Mouse (Mus musculus): ENCODE data around the gene Slc16a2. TPM values are rescaled to one million over a fixed set of nuclear protein-coding genes. Genes with fewer than 3 reads are reported as not detected.

Gene Slc16a2
- 9.6 and 11.1 TPM in 2 replicates for polyA plus RNA-seq (2014; fragmentation: Nextera tagmentation; extraction: Ambion mirVana)

DNA sequence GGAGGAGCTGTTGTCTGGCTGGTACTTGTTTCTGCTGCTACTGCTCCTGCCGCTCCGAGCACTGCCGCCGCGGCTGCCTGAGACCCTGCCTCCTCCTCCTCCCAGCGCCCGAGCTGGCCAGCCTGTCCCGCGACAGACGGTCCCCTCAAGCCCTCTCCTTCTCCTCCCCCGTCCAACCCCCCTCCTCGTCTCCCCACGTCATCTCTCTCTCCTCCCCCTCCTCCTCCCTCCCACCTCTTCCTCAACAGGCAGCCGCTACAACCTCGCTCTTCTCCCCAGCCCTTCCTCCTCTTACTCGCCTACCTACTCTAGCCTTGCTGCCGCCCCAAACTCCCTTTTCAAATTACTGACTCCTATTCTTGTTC is at the start of gene Slc16a2:
Slc16a2 (minus strand) TSS at position 152 of the 365 bp plus-strand sequence.
- Histone ChIP-seq H3K36me3 (ENCODE audit: control insufficient read depth, insufficient read depth, low read length) (no peaks in the 10 kb centered on the region), H3K27me3 (replicated peaks; ENCODE audit: control insufficient read depth, insufficient read depth, low read length) (peaks cover 29% of the 10 kb centered on the region; the same call in 1 of the 2 replicates), H3K4me2 (ENCODE audit: low read length) (peak within 1 kb of the TSS; percentile 68), H3K9ac (ENCODE audit: low read length) (peak within 1 kb of the TSS; percentile 46), H3K4me1 (replicated peaks; ENCODE audit: control insufficient read depth, insufficient read depth, low read length) (no peaks in the 10 kb centered on the region), H3K4me3 (ENCODE audit: low read depth, low read length) (peak within 1 kb of the TSS; percentile 43), H3K27ac (ENCODE audit: low read depth) (peak within 1 kb of the TSS; percentile 71; the same call in 1 of the 2 replicates), H3K9me3 (ENCODE audit: control insufficient read depth, low read length) (no peaks in the 10 kb centered on the region)
- ATAC-seq (replicated peaks; ENCODE audit: low FRiP score, low TSS enrichment, low read depth), result peak; percentile 85
- peak; percentile 81 for DNase-seq (ENCODE audit: low spot score)
- 25% methylated on average over 17 of the region's 17 CpGs for WGBS

DNA sequence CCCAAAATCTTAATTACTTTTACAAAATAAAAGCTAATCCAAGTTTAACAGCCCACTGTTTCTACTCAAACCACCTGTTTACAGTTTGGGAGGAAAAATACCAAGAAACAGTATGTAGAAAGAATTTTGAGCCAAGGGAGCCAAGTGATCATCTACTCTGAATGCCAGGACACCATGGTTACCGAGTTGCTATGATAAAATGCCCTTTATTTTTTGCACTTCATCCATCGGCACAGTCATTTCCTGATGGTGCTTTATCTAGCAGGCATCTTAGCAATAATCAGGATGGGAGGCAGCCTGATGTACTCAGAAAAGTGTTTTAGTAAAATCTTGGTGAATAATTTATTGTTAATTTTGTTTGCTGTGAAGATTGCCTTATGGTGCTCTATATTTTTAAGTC is 41.7 kb upstream of the Slc16a2 start:
- Histone ChIP-seq H3K36me3 (ENCODE audit: control insufficient read depth, insufficient read depth, low read length) (no peaks in the 10 kb centered on the region), H3K9me3 (ENCODE audit: control insufficient read depth, low read length) (no peaks in the 10 kb centered on the region), H3K9ac (ENCODE audit: low read length) (no peak overlapping the region), H3K27ac (ENCODE audit: low read depth) (no peak overlapping the region), H3K4me1 (replicated peaks; ENCODE audit: control insufficient read depth, insufficient read depth, low read length) (no peaks in the 10 kb centered on the region), H3K4me2 (ENCODE audit: low read length) (no peak overlapping the region), H3K4me3 (ENCODE audit: low read depth, low read length) (no peak overlapping the region), H3K27me3 (replicated peaks; ENCODE audit: control insufficient read depth, insufficient read depth, low read length) (peaks cover 11% of the 10 kb centered on the region; the same call in 1 of the 2 replicates)
- WGBS, result 70% methylated on average over 2 of the region's 2 CpGs
- no peak for DNase-seq (ENCODE audit: low spot score)
- no peak for ATAC-seq (replicated peaks; ENCODE audit: low FRiP score, low TSS enrichment, low read depth)

DNA sequence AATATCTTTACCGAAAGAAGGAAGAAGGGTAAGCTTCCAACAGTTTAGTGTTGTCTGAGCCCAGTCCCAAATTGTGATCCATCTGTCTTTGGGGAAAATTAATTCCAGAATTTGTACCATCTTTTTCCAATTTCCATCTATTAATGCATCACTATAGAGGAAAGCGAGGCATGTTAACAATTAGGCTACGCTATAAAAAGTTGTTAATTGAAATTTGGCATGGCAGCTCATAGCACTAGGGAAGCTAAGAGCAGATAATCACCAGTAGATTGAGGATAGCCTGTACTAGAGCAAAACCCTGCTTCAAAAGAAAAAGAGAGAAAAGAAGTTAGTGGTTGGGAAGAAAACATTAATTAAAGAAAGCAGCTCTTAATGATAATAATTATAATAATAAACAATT is 41.1 kb upstream of the Slc16a2 start:
- Histone ChIP-seq H3K4me3 (ENCODE audit: low read depth, low read length) (no peak overlapping the region), H3K9me3 (ENCODE audit: control insufficient read depth, low read length) (no peaks in the 10 kb centered on the region), H3K36me3 (ENCODE audit: control insufficient read depth, insufficient read depth, low read length) (no peaks in the 10 kb centered on the region), H3K4me2 (ENCODE audit: low read length) (no peak overlapping the region), H3K27me3 (replicated peaks; ENCODE audit: control insufficient read depth, insufficient read depth, low read length) (peaks cover 11% of the 10 kb centered on the region; the same call in 1 of the 2 replicates), H3K4me1 (replicated peaks; ENCODE audit: control insufficient read depth, insufficient read depth, low read length) (no peaks in the 10 kb centered on the region), H3K9ac (ENCODE audit: low read length) (no peak overlapping the region), H3K27ac (ENCODE audit: low read depth) (no peak overlapping the region)
- ATAC-seq (replicated peaks; ENCODE audit: low FRiP score, low TSS enrichment, low read depth), result no peak
- WGBS, result 94% methylated on average over 3 of the region's 3 CpGs
- no peak for DNase-seq (ENCODE audit: low spot score)

DNA sequence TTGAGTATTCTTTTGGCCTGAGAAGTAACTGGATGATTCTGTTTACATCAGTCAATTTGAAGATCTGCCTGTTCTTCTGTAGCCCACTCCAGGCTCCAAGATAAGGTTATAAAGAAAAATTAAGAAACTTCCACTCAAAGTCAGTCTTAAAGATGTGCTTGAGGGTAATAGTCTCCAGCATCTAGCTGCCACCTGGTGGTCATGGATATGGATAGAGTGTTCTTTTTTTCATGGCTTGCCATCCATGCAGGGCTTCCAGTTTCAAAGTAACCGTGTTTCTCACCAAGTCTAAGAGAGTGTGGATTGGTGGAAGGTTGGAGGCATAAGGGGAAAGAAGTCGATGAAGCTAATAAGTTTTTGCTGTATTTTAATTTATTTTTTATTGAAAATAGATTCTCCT is 23.5 kb upstream of the Slc16a2 start:
- Histone ChIP-seq H3K36me3 (ENCODE audit: control insufficient read depth, insufficient read depth, low read length) (no peaks in the 10 kb centered on the region), H3K4me3 (ENCODE audit: low read depth, low read length) (no peak overlapping the region), H3K4me2 (ENCODE audit: low read length) (no peak overlapping the region), H3K27ac (ENCODE audit: low read depth) (no peak overlapping the region), H3K27me3 (replicated peaks; ENCODE audit: control insufficient read depth, insufficient read depth, low read length) (peaks cover 11% of the 10 kb centered on the region; the same call in 1 of the 2 replicates), H3K4me1 (replicated peaks; ENCODE audit: control insufficient read depth, insufficient read depth, low read length) (no peaks in the 10 kb centered on the region), H3K9me3 (ENCODE audit: control insufficient read depth, low read length) (no peaks in the 10 kb centered on the region), H3K9ac (ENCODE audit: low read length) (no peak overlapping the region)
- ATAC-seq (replicated peaks; ENCODE audit: low FRiP score, low TSS enrichment, low read depth), result no peak
- 40% methylated on average over 2 of the region's 2 CpGs for WGBS
- no peak for DNase-seq (ENCODE audit: low spot score)

DNA sequence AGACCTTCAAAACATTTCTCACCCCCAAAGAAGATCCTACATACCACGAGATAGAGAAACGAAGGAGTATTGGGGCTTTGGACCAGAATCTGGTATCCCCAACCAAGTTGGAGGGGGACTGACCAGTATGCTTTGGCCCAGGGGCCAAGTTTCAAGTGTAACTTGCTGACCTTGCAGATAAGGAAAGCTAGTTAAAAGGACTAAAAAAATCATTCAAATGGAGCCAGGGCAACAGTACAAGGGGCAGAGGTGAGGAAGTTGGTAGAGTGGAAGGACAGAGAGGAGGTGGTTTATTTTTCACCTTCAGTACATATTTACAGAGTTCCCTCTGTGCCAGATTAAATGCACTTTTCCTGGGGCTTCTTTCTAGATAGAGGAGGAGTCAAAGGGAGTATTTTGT is 7.1 kb upstream of the Slc16a2 start:
- no peaks in the 10 kb centered on the region for H3K4me1 ChIP-seq (replicated peaks; ENCODE audit: control insufficient read depth, insufficient read depth, low read length)
- ATAC-seq (replicated peaks; ENCODE audit: low FRiP score, low TSS enrichment, low read depth), result no peak
- H3K9ac ChIP-seq (ENCODE audit: low read length), result no peak overlapping the region
- no peak for DNase-seq (ENCODE audit: low spot score)
- no peaks in the 10 kb centered on the region for H3K9me3 ChIP-seq (ENCODE audit: control insufficient read depth, low read length)
- H3K4me3 ChIP-seq (ENCODE audit: low read depth, low read length), result no peak overlapping the region
- H3K36me3 ChIP-seq (ENCODE audit: control insufficient read depth, insufficient read depth, low read length), result no peaks in the 10 kb centered on the region
- H3K4me2 ChIP-seq (ENCODE audit: low read length), result no peak overlapping the region
- WGBS, result 96% methylated on average over 2 of the region's 2 CpGs
- H3K27ac ChIP-seq (ENCODE audit: low read depth), result no peak overlapping the region
- peaks cover 4% of the 10 kb centered on the region; the same call in 1 of the 2 replicates for H3K27me3 ChIP-seq (replicated peaks; ENCODE audit: control insufficient read depth, insufficient read depth, low read length)

DNA sequence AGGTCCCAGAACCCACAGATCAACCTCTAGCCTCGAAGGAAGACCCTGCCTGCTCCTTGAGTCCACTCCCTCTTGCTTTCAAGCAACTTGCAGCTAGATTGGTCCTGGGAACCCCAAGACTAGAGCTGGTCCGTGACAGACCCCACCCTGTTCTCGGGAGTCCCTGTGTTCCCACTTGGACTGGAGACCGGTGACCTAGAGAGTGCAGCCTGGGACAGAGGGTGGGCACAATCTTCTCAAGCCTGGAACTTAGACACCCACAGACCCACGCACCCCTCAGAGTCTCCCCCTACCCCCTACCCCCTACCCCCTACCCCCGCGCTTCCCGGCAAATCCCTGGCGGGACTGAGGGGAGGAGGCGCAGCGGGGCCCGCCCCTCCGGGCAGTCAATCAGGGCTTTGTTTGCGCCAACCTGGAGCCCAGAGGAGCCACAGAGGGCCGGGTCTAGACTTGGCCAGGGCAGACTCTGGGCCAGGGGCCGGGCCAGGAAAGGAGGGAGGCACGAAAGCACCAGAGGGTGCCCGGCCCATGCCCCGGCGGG is 558 bp upstream of the Slc16a2 start:
- ATAC-seq (replicated peaks; ENCODE audit: low FRiP score, low TSS enrichment, low read depth) (peak; percentile 51), DNase-seq (ENCODE audit: low spot score) (peak; percentile 61)
- H3K4me3 ChIP-seq (ENCODE audit: low read depth, low read length), result peak overlapping the region; percentile 43
- H3K9me3 ChIP-seq (ENCODE audit: control insufficient read depth, low read length), result no peaks in the 10 kb centered on the region
- H3K27ac ChIP-seq (ENCODE audit: low read depth), result peak overlapping the region; percentile 71; the same call in 1 of the 2 replicates
- no peaks in the 10 kb centered on the region for H3K36me3 ChIP-seq (ENCODE audit: control insufficient read depth, insufficient read depth, low read length)
- peaks cover 29% of the 10 kb centered on the region; the same call in 1 of the 2 replicates for H3K27me3 ChIP-seq (replicated peaks; ENCODE audit: control insufficient read depth, insufficient read depth, low read length)
- peak overlapping the region; percentile 40 for H3K9ac ChIP-seq (ENCODE audit: low read length)
- peak overlapping the region; percentile 68 for H3K4me2 ChIP-seq (ENCODE audit: low read length)
- H3K4me1 ChIP-seq (replicated peaks; ENCODE audit: control insufficient read depth, insufficient read depth, low read length), result no peaks in the 10 kb centered on the region
- 12% methylated on average over 16 of the region's 20 CpGs for WGBS

DNA sequence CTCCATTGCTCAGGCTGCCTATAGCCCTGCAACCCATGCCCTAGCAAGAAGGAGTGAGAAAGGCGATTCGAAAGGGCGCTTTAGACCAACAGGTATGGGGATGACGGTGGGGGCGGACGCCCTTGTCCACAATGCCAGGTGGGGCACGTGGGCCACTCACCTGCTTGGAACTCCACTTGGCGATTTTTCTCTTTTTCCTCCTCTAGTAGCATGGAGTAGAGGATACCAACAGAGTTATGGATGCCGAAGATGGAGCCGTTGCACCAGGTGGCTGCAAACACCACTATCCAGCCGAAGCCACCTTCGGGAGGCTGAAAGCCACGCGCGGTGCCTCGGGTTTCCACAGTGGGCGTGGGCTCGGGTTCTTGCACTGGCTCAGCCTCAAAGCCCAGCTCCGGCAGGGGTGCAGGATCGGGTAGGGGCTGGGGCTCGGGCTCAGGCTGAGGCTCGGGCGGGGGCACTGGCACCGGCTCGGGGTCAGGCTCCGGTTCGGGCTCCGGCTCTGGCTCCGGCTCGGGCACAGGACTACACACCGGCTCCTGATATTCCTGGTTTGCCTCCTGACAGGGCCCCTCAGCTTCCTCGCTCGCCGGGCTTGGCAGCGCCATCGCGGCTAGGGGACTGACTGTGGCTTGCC is 470 bp downstream of the Slc16a2 start:
- H3K27me3 ChIP-seq (replicated peaks; ENCODE audit: control insufficient read depth, insufficient read depth, low read length), result peaks cover 29% of the 10 kb centered on the region; the same call in 1 of the 2 replicates
- no peaks in the 10 kb centered on the region for H3K9me3 ChIP-seq (ENCODE audit: control insufficient read depth, low read length)
- H3K27ac ChIP-seq (ENCODE audit: low read depth), result no peak overlapping the region
- peak; percentile 48 for ATAC-seq (replicated peaks; ENCODE audit: low FRiP score, low TSS enrichment, low read depth)
- H3K4me3 ChIP-seq (ENCODE audit: low read depth, low read length), result peak overlapping the region; percentile 43
- 18% methylated on average over 32 of the region's 37 CpGs for WGBS
- peak overlapping the region; percentile 46 for H3K9ac ChIP-seq (ENCODE audit: low read length)
- no peaks in the 10 kb centered on the region for H3K4me1 ChIP-seq (replicated peaks; ENCODE audit: control insufficient read depth, insufficient read depth, low read length)
- DNase-seq (ENCODE audit: low spot score), result no peak
- H3K36me3 ChIP-seq (ENCODE audit: control insufficient read depth, insufficient read depth, low read length), result no peaks in the 10 kb centered on the region
- peak overlapping the region; percentile 68 for H3K4me2 ChIP-seq (ENCODE audit: low read length)

DNA sequence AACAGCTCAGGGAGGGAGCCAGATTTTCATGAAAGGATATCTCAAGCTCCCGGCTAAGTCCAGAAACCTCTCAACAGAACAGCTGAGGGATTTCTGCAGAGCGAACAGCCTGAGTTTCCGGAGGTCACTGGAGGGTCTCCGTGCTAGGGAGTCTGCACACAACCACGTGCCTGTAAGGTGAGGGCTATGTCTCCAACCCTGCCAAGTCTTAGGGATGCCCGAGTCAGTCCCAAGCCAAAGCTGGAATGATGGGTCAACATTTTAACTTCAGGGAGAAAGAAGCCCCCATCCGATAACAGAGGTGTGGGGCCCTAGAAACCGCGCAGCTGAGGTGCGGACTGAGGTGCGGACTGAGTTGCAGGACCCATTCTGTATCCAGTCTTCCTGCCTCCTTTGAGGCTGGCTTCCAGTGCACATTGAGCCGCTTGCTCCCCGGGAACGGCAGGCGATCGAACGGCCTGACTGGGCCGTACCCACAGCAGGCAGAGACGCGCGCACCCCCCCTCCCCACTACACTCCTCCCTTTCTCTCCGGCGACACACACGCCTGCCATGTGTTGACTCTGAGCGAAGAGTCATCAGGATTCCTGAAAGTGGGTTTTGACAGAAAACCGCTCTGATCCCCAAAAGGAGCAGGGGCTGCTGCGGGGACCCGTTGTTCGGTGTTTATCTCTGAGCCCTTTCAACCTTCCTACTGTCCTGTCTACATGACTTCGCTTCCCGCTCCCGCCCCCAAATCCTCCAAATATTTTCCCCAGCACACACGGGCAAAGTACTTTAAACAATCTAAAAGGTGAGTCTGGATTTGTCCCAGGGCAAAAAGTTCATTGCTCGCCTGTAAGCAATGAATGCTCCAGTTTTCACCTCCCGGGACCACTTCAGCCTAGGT is 1.2 kb downstream of the Slc16a2 start:
- no peak for ATAC-seq (replicated peaks; ENCODE audit: low FRiP score, low TSS enrichment, low read depth)
- Histone ChIP-seq H3K27ac (ENCODE audit: low read depth) (no peak overlapping the region), H3K4me1 (replicated peaks; ENCODE audit: control insufficient read depth, insufficient read depth, low read length) (no peaks in the 10 kb centered on the region), H3K36me3 (ENCODE audit: control insufficient read depth, insufficient read depth, low read length) (no peaks in the 10 kb centered on the region), H3K9ac (ENCODE audit: low read length) (peak overlapping the region; percentile 46; the same call in 1 of the 2 replicates), H3K27me3 (replicated peaks; ENCODE audit: control insufficient read depth, insufficient read depth, low read length) (peaks cover 26% of the 10 kb centered on the region; the same call in 1 of the 2 replicates), H3K9me3 (ENCODE audit: control insufficient read depth, low read length) (no peaks in the 10 kb centered on the region), H3K4me2 (ENCODE audit: low read length) (peak overlapping the region; percentile 68), H3K4me3 (ENCODE audit: low read depth, low read length) (peak overlapping the region; percentile 43)
- DNase-seq (ENCODE audit: low spot score), result peak; percentile 52
- 15% methylated on average over 33 of the region's 35 CpGs for WGBS

Measured in intestine, embryonic 14.5 days (tissue).